Mouse (Mus musculus) lung, embryonic 16.5 days (tissue): ENCODE measurements around the gene Vezt. TPM values are rescaled to one million over a fixed set of nuclear protein-coding genes. Genes with fewer than 3 reads are reported as not detected.
A peak's percentile ranks its signal among the peaks of the same experiment; 100 is the strongest.

ENCODE experiments used
- ATAC-seq: fragments of 200-750 bp; cut with Nextera tagmentation; 2 replicates; pipeline ENCODE4 v1.8.0; 2017; ENCODE audit warnings: low read depth, mild to moderate bottlenecking, moderate library complexity
- H3K27ac ChIP-seq: fragments of 300-500 bp; sonication (generic); 2 replicates; pipeline ENCODE4 v1.5.1; 2014; ENCODE audit warnings: mild to moderate bottlenecking, control low read depth, low read length
- H3K27me3 ChIP-seq: fragments of 300-500 bp; sonication (generic); 2 replicates; pipeline ENCODE4 v1.6.1; 2014; ENCODE audit warnings: low read depth, low read length, mixed read lengths; ENCODE audit not compliant: control insufficient read depth, insufficient read depth
- H3K36me3 ChIP-seq: fragments of 300-500 bp; sonication (generic); 2 replicates; pipeline ENCODE4 v1.6.1; 2014; ENCODE audit warnings: low read length; ENCODE audit not compliant: control insufficient read depth, insufficient read depth
- H3K4me1 ChIP-seq: fragments of 300-500 bp; sonication (generic); replicated peaks from 2 replicates; pipeline ENCODE4 v1.6.1; 2014; ENCODE audit warnings: low read length, mixed read lengths; ENCODE audit not compliant: control insufficient read depth, insufficient read depth
- H3K4me2 ChIP-seq: fragments of 300-500 bp; sonication (generic); 2 replicates; pipeline ENCODE4 v1.6.1; 2014; ENCODE audit warnings: low read depth, low read length, control low read depth
- H3K4me3 ChIP-seq: fragments of 300-500 bp; sonication (generic); 2 replicates; pipeline ENCODE4 v1.5.1; 2014; ENCODE audit warnings: mild to moderate bottlenecking, low read length, control low read depth
- H3K9ac ChIP-seq: fragments of 300-500 bp; sonication (generic); 2 replicates; pipeline ENCODE4 v1.6.1; 2014; ENCODE audit warnings: low read length, control low read depth
- H3K9me3 ChIP-seq: fragments of 300-500 bp; sonication (generic); 2 replicates; pipeline ENCODE4 v1.6.1; 2016; ENCODE audit warnings: low read length; ENCODE audit not compliant: control insufficient read depth
- WGBS: fragments of 180-500 bp; shearing (Covaris S2); extraction: QIAGEN DNeasy Blood & Tissue Kit; methylation state at CpG from one replicate; pipeline ENCODE4 v1.1.7; 2014; 5-methylcytosine and 5-hydroxymethylcytosine counted together
- polyA plus RNA-seq: library from polyadenylated mRNA; unstranded; fragments of >200 nt; fragmentation: Nextera tagmentation; extraction: Ambion mirVana; gene quantifications from 2 replicates; pipeline ENCODE4 v1.2.1, GENCODE M21; 2015

The Vezt gene
- polyA plus RNA-seq, 1 experiment from 2014 or later, result 27.3 TPM

- no peak for ATAC-seq
- Histone ChIP-seq H3K4me1 (no peaks in the 10 kb centered on the region), H3K27ac (no peak overlapping the region), H3K27me3 (no peaks in the 10 kb centered on the region), H3K4me2 (no peak overlapping the region), H3K36me3 (no peaks in the 10 kb centered on the region), H3K4me3 (no peak overlapping the region), H3K9ac (no peak overlapping the region), H3K9me3 (no peaks in the 10 kb centered on the region)
- 65% methylated on average over 3 of the region's 3 CpGs for WGBS
Measured at GRCm38 (mm10) chr10:94066896-94067295, 31.3 kb upstream of the Vezt start.

DNA sequence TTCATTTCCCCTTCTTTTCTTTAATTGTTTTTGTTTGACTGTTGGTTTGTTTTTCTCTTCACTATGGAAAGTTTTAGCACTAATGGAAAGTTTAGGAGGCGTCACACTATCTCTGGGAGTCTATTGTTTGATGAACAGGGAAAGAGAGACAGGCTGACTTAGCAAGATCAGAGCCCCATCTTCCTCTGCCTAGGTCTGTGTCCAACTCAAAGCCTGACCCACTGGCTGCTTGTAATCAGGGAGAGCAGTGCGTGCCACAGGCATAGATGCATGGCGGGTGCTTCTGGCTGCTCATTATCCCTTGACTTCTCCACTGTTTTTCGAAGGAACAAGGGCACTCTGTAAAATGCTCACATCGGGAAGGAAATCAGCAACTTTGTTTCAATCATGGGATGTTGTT lies 26.7 kb upstream of the Vezt start:
- Histone ChIP-seq H3K4me2 (no peak overlapping the region), H3K36me3 (no peaks in the 10 kb centered on the region), H3K9ac (no peak overlapping the region), H3K4me1 (no peaks in the 10 kb centered on the region), H3K4me3 (no peak overlapping the region), H3K27ac (no peak overlapping the region), H3K9me3 (no peaks in the 10 kb centered on the region), H3K27me3 (no peaks in the 10 kb centered on the region)
- WGBS, result 78% methylated on average over 5 of the region's 5 CpGs
- ATAC-seq, result no peak

DNA sequence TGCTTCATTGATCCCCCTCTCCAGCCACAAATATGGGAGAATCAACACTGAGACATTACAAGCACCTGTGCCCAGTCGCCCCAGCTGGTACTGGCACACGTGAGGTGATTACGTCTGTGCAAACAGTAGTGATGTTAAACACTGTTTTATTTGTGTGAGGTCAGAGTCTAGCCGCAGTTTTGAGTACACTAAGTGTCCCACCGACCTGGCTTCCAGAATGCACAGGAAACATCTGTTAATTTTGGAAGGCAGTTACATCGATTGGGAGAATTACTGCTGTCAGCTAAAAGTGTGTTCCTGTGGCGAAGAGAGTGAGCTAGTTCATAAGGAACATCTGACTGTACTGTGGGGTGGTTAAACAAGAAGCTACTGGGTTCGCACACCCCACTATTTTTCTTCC lies 24.6 kb upstream of the Vezt start:
- no peaks in the 10 kb centered on the region for H3K4me1 ChIP-seq
- ATAC-seq, result no peak
- 50% methylated on average over 8 of the region's 8 CpGs for WGBS
- H3K36me3 ChIP-seq, result no peaks in the 10 kb centered on the region
- no peaks in the 10 kb centered on the region for H3K27me3 ChIP-seq
- no peak overlapping the region for H3K9ac ChIP-seq
- no peak overlapping the region for H3K27ac ChIP-seq
- no peaks in the 10 kb centered on the region for H3K9me3 ChIP-seq
- H3K4me3 ChIP-seq, result no peak overlapping the region
- H3K4me2 ChIP-seq, result no peak overlapping the region

- Histone ChIP-seq H3K9ac (no peak overlapping the region), H3K9me3 (no peaks in the 10 kb centered on the region), H3K27ac (no peak overlapping the region), H3K27me3 (no peaks in the 10 kb centered on the region), H3K4me2 (no peak overlapping the region), H3K36me3 (no peaks in the 10 kb centered on the region), H3K4me3 (no peak overlapping the region), H3K4me1 (no peaks in the 10 kb centered on the region)
- 87% methylated on average over 8 of the region's 8 CpGs for WGBS
- ATAC-seq, result no peak
Measured at GRCm38 (mm10) chr10:94059618-94060055, 24.0 kb upstream of the Vezt start.

GRCm38 (mm10) chr10:94056487-94056886 lies 20.9 kb upstream of the Vezt start:
- Histone ChIP-seq H3K4me2 (no peak overlapping the region), H3K27ac (no peak overlapping the region), H3K4me1 (peaks cover 5% of the 10 kb centered on the region; the same call in 1 of the 2 replicates), H3K9ac (no peak overlapping the region), H3K9me3 (no peaks in the 10 kb centered on the region), H3K36me3 (no peaks in the 10 kb centered on the region), H3K27me3 (no peaks in the 10 kb centered on the region), H3K4me3 (no peak overlapping the region)
- 85% methylated on average over 6 of the region's 6 CpGs for WGBS
- no peak for ATAC-seq

- no peak overlapping the region for H3K27ac ChIP-seq
- peaks cover 28% of the 10 kb centered on the region for H3K4me1 ChIP-seq
- WGBS, result 91% methylated on average over 5 of the region's 5 CpGs
- no peaks in the 10 kb centered on the region for H3K9me3 ChIP-seq
- H3K9ac ChIP-seq, result no peak overlapping the region
- ATAC-seq, result no peak
- H3K27me3 ChIP-seq, result no peaks in the 10 kb centered on the region
- H3K4me3 ChIP-seq, result no peak overlapping the region
- no peaks in the 10 kb centered on the region for H3K36me3 ChIP-seq
- H3K4me2 ChIP-seq, result no peak overlapping the region
Measured at GRCm38 (mm10) chr10:94050736-94051135, 15.1 kb upstream of the Vezt start.

DNA sequence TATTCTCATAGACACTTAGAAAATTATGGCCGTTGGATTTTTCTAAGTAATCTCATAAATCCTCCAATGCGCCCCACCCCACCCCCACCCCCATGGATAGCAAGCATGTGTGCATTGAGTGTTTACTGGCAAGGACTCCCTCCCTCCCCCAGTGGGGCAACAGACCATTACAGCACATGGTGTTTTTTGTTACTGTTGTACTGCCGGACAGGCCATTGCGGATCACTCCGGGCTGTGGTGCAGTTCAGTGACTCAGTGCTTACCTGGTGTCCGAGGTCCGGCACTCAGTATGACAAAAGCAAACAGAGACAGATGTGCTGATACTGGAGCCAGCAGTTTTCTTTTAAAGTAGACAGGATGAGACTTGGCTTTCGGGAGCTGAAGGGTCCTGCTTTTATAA lies 13.5 kb upstream of the Vezt start:
- 0 out of 2 replicates have a peak, but pooled peaks have one; percentile 38 for ATAC-seq
- H3K4me2 ChIP-seq, result no peak overlapping the region
- no peak overlapping the region for H3K4me3 ChIP-seq

GRCm38 (mm10) chr10:94047845-94048559 lies 12.4 kb upstream of the Vezt start:
- H3K27me3 ChIP-seq, result no peaks in the 10 kb centered on the region
- H3K9ac ChIP-seq, result no peak overlapping the region
- H3K27ac ChIP-seq, result peak overlapping the region; percentile 44; the same call in 1 of the 2 replicates
- peaks cover 4% of the 10 kb centered on the region for H3K36me3 ChIP-seq
- 35% methylated on average over 10 of the region's 10 CpGs for WGBS
- H3K9me3 ChIP-seq, result no peaks in the 10 kb centered on the region
- ATAC-seq, result peak; percentile 56; the same call in 1 of the 2 replicates
- H3K4me3 ChIP-seq, result no peak overlapping the region
- no peak overlapping the region for H3K4me2 ChIP-seq
- peaks cover 23% of the 10 kb centered on the region for H3K4me1 ChIP-seq

More for the DNA sequence above, 13.5 kb upstream of the Vezt start:
- Histone ChIP-seq H3K27me3 (no peaks in the 10 kb centered on the region), H3K4me1 (peaks cover 28% of the 10 kb centered on the region), H3K36me3 (peaks cover 4% of the 10 kb centered on the region), H3K9ac (no peak overlapping the region), H3K27ac (peak overlapping the region; percentile 27; the same call in 1 of the 2 replicates), H3K9me3 (no peaks in the 10 kb centered on the region)
- 50% methylated on average over 8 of the region's 8 CpGs for WGBS

- no peak overlapping the region for H3K4me2 ChIP-seq
- H3K9ac ChIP-seq, result no peak overlapping the region
- no peaks in the 10 kb centered on the region for H3K9me3 ChIP-seq
- H3K27ac ChIP-seq, result no peak overlapping the region
- no peaks in the 10 kb centered on the region for H3K27me3 ChIP-seq
- 50% methylated on average over 1 of the region's 1 CpGs for WGBS
- no peak overlapping the region for H3K4me3 ChIP-seq
- H3K36me3 ChIP-seq, result peaks cover 4% of the 10 kb centered on the region
- H3K4me1 ChIP-seq, result peaks cover 23% of the 10 kb centered on the region
- no peak for ATAC-seq
Measured at GRCm38 (mm10) chr10:94047024-94047423, 11.4 kb upstream of the Vezt start.
